Mouse (Mus musculus): Measurements from ENCODE around the gene Olfr583. TPM values are rescaled to one million over a fixed set of nuclear protein-coding genes. Genes with fewer than 3 reads are reported as not detected.

Olfr583 gene
- polyA plus RNA-seq (2012; rRNA removed): not detected in 2 replicates

GRCm38 (mm10) chr7:103051000-103051399, at the start of gene Olfr583:
Olfr583 (plus strand) TSS chr7:103051300.
- Histone ChIP-seq H3K4me1 (ENCODE audit: control insufficient read depth, insufficient read depth, insufficient read length, low read length) (no peaks in the 10 kb centered on the region), H3K4me3 (ENCODE audit: low read depth, low read length) (no peak within 1 kb of the TSS), H3K27ac (ENCODE audit: insufficient read depth, low read depth, low read length) (no peak within 1 kb of the TSS), H3K27me3 (ENCODE audit: control insufficient read depth, insufficient read depth, low read length) (no peaks in the 10 kb centered on the region), H3K36me3 (ENCODE audit: control insufficient read depth, insufficient read depth, low read length) (no peaks in the 10 kb centered on the region)
- WGBS: 77% methylated on average over 1 of the region's 1 CpGs
- TF ChIP-seq POLR2A (IDR thresholded peaks at IDR 0.05; ENCODE audit: low read depth, low read length): no peak
- TF ChIP-seq CTCF (IDR thresholded peaks at IDR 0.05; ENCODE audit: extremely low read depth, insufficient read length, insufficient replicate concordance, low read depth, low read length): no peak

DNA sequence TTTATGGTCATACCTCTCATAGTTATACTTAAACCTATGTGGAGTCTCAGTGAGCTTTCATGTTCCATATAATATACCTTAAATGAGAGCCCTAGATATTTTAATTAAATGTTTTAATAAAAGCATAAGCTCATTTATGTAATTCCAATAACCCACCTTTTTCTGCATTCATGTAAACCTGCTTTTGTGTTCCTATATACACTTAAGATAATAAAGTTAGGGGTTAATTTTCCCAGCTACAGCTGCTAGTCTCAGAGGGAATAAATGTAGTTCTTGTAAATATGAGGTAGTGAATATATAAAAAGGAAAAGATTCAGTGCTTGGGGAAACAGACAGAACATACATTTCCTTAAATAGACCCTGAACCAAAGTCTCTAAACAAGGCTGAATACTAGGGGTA, 13.4 kb upstream of the Olfr583 start, which contains the start of gene Olfr582:
TSS of gene Olfr582 (plus strand) at position 301 of the 400 bp plus-strand sequence.
- Histone ChIP-seq H3K4me1 (ENCODE audit: control insufficient read depth, insufficient read depth, insufficient read length, low read length) (no peaks in the 10 kb centered on the region), H3K36me3 (ENCODE audit: control insufficient read depth, insufficient read depth, low read length) (no peaks in the 10 kb centered on the region), H3K4me3 (ENCODE audit: low read depth, low read length) (no peak within 1 kb of the TSS), H3K27ac (ENCODE audit: insufficient read depth, low read depth, low read length) (no peak within 1 kb of the TSS), H3K27me3 (ENCODE audit: control insufficient read depth, insufficient read depth, low read length) (no peaks in the 10 kb centered on the region)
- TF ChIP-seq CTCF (IDR thresholded peaks at IDR 0.05; ENCODE audit: extremely low read depth, insufficient read length, insufficient replicate concordance, low read depth, low read length) (no peak), POLR2A (IDR thresholded peaks at IDR 0.05; ENCODE audit: low read depth, low read length) (no peak)

DNA sequence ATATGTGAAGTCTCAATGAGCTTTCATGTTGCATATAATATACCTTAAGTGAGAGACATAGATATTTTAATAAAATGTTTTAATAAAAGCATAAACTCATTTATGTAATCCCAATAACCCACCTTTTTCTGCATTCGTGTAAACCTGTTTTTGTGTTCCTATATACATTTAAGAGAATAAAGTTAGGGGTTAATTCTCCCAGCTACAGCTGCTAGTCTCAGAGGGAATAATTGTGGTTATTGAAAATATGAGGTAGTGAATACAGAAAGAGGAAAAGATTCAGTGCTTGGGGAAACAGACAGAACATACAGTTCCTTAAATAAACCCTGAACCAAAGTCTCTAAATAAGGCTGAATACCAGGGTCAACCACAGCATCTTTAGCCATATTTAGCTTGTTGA, 30.5 kb downstream of the Olfr583 start, which contains the start of gene Olfr584:
TSS of gene Olfr584 (plus strand) at position 301 of the 400 bp plus-strand sequence.
- TF ChIP-seq POLR2A (IDR thresholded peaks at IDR 0.05; ENCODE audit: low read depth, low read length) (no peak), CTCF (IDR thresholded peaks at IDR 0.05; ENCODE audit: extremely low read depth, insufficient read length, insufficient replicate concordance, low read depth, low read length) (no peak)
- Histone ChIP-seq H3K36me3 (ENCODE audit: control insufficient read depth, insufficient read depth, low read length) (no peaks in the 10 kb centered on the region), H3K27me3 (ENCODE audit: control insufficient read depth, insufficient read depth, low read length) (no peaks in the 10 kb centered on the region), H3K4me1 (ENCODE audit: control insufficient read depth, insufficient read depth, insufficient read length, low read length) (no peaks in the 10 kb centered on the region), H3K27ac (ENCODE audit: insufficient read depth, low read depth, low read length) (no peak within 1 kb of the TSS), H3K4me3 (ENCODE audit: low read depth, low read length) (no peak within 1 kb of the TSS)
- 84% methylated on average over 1 of the region's 1 CpGs for WGBS

GRCm38 (mm10) chr7:103097420-103097819, 46.3 kb downstream of the Olfr583 start, which contains the start of gene Olfr585:
Olfr585 (plus strand) TSS chr7:103097720.
- WGBS: 75% methylated on average over 1 of the region's 1 CpGs
- TF ChIP-seq POLR2A (IDR thresholded peaks at IDR 0.05; ENCODE audit: low read depth, low read length) (no peak), CTCF (IDR thresholded peaks at IDR 0.05; ENCODE audit: extremely low read depth, insufficient read length, insufficient replicate concordance, low read depth, low read length) (no peak)
- H3K27ac ChIP-seq (ENCODE audit: insufficient read depth, low read depth, low read length): no peak within 1 kb of the TSS
- H3K4me1 ChIP-seq (ENCODE audit: control insufficient read depth, insufficient read depth, insufficient read length, low read length): no peaks in the 10 kb centered on the region
- H3K27me3 ChIP-seq (ENCODE audit: control insufficient read depth, insufficient read depth, low read length): no peaks in the 10 kb centered on the region
- no peak within 1 kb of the TSS for H3K4me3 ChIP-seq (ENCODE audit: low read depth, low read length)
- no peaks in the 10 kb centered on the region for H3K36me3 ChIP-seq (ENCODE audit: control insufficient read depth, insufficient read depth, low read length)

Other genes with a start within 250 kb of the Olfr583 start
- gene Olfr564, start 247.8 kb upstream of the Olfr583 start, polyA plus RNA-seq (2012; rRNA removed): not detected in 2 replicates
- gene Olfr566, start 192.5 kb upstream of the Olfr583 start, polyA plus RNA-seq (2012; rRNA removed): not detected in 2 replicates
- not detected in 2 replicates for gene Olfr568, start 174.2 kb upstream of the Olfr583 start, polyA plus RNA-seq (2012; rRNA removed)
- gene Olfr569, start 160.4 kb upstream of the Olfr583 start, polyA plus RNA-seq (2012; rRNA removed): not detected in 2 replicates
- gene Olfr570, start 156.7 kb upstream of the Olfr583 start, polyA plus RNA-seq (2012; rRNA removed): not detected in 2 replicates
- gene Olfr571, start 133.8 kb upstream of the Olfr583 start, polyA plus RNA-seq (2012; rRNA removed): not detected in 2 replicates
- not detected in 2 replicates for gene Olfr572, start 126.9 kb upstream of the Olfr583 start, polyA plus RNA-seq (2012; rRNA removed)
- gene Olfr573-ps1, start 108.7 kb upstream of the Olfr583 start, polyA plus RNA-seq (2012; rRNA removed): not detected in 2 replicates
- not detected in 2 replicates for gene Olfr574, start 102.8 kb upstream of the Olfr583 start, polyA plus RNA-seq (2012; rRNA removed)
- gene Olfr575, start 92.5 kb upstream of the Olfr583 start, polyA plus RNA-seq (2012; rRNA removed): not detected in 2 replicates
- not detected in 2 replicates for gene Olfr576, start 88.6 kb upstream of the Olfr583 start, polyA plus RNA-seq (2012; rRNA removed)
- not detected in 2 replicates for gene Olfr577, start 75.4 kb upstream of the Olfr583 start, polyA plus RNA-seq (2012; rRNA removed)
- gene Olfr578, start 62.0 kb upstream of the Olfr583 start, polyA plus RNA-seq (2012; rRNA removed): not detected in 2 replicates
- not detected in 2 replicates for gene Olfr582, start 13.3 kb upstream of the Olfr583 start, polyA plus RNA-seq (2012; rRNA removed)
- gene Olfr584, start 30.6 kb downstream of the Olfr583 start, polyA plus RNA-seq (2012; rRNA removed): not detected in 2 replicates
- gene Olfr585, start 46.4 kb downstream of the Olfr583 start, polyA plus RNA-seq (2012; rRNA removed): not detected in 2 replicates
- not detected in 2 replicates for gene Olfr586, start 74.3 kb downstream of the Olfr583 start, polyA plus RNA-seq (2012; rRNA removed)
- not detected in 2 replicates for gene Olfr588-ps1, start 89.6 kb downstream of the Olfr583 start, polyA plus RNA-seq (2012; rRNA removed)
- gene Olfr589, start 105.1 kb downstream of the Olfr583 start, polyA plus RNA-seq (2012; rRNA removed): not detected in 2 replicates
- not detected in 2 replicates for gene Olfr591, start 127.0 kb downstream of the Olfr583 start, polyA plus RNA-seq (2012; rRNA removed)
- gene Olfr592, start 133.5 kb downstream of the Olfr583 start, polyA plus RNA-seq (2012; rRNA removed): not detected in 2 replicates
- gene Olfr593, start 160.6 kb downstream of the Olfr583 start, polyA plus RNA-seq (2012; rRNA removed): not detected in 2 replicates
- not detected in 2 replicates for gene Olfr594, start 165.7 kb downstream of the Olfr583 start, polyA plus RNA-seq (2012; rRNA removed)
- not detected in 2 replicates for gene Usp17ld, start 201.2 kb downstream of the Olfr583 start, polyA plus RNA-seq (2012; rRNA removed)

Data from small intestine, adult 2 months (tissue).